Mouse (Mus musculus) MEL (cell line): ENCODE measurements around the gene Ascl2. TPM values are rescaled to one million over a fixed set of nuclear protein-coding genes. Genes with fewer than 3 reads are reported as not detected.
A peak's percentile ranks its signal among the peaks of the same experiment; 100 is the strongest.

ENCODE experiments used
- DNase-seq: peaks from one replicate; pipeline ENCODE4 v3.0.0; 2011; ENCODE audit warnings: low read depth, low spot score
- H3K27ac ChIP-seq: 2 replicates; pipeline ENCODE4 v1.5.1; 2012; ENCODE audit warnings: low read depth, mild to moderate bottlenecking, control low read depth, low read length, moderate library complexity; ENCODE audit not compliant: control insufficient read depth
- H3K27me3 ChIP-seq, 2 experiments: fragments of 150-350 bp in 1 of 2; sonication (generic) in 1 of 2; 2 replicates each; pipeline ENCODE4 v1.6.1; 2012; ENCODE audit warnings: low read length in 2 of 2, mild to moderate bottlenecking in 2 of 2, improper control_type of control experiment in 1 of 2, moderate library complexity in 1 of 2; ENCODE audit not compliant: insufficient read depth in 2 of 2, control insufficient read depth in 1 of 2
- H3K36me3 ChIP-seq, 2 experiments: 2 replicates each; pipeline ENCODE4 v1.6.1; 2012 to 2014; ENCODE audit warnings: low read length in 2 of 2, improper control_type of control experiment in 1 of 2, inconsistent platforms in 1 of 2, mild to moderate bottlenecking in 1 of 2; ENCODE audit not compliant: insufficient read depth in 2 of 2, control insufficient read depth in 1 of 2
- H3K4me1 ChIP-seq, 2 experiments: fragments of 150-350 bp in 1 of 2; sonication (generic) in 1 of 2; 2 replicates each; pipeline ENCODE4 v1.6.1; 2012; ENCODE audit warnings: low read length in 2 of 2, improper control_type of control experiment in 1 of 2, mild to moderate bottlenecking in 1 of 2; ENCODE audit not compliant: insufficient read depth in 2 of 2, control insufficient read depth in 1 of 2
- H3K4me3 ChIP-seq, 2 experiments: fragments of 150-350 bp in 1 of 2; sonication (generic) in 1 of 2; 2 replicates each; pipeline ENCODE4 v1.5.1; 2012; ENCODE audit warnings: low read depth in 2 of 2, low read length in 2 of 2, mild to moderate bottlenecking in 2 of 2, moderate library complexity in 2 of 2, control low read depth in 1 of 2, improper control_type of control experiment in 1 of 2; ENCODE audit not compliant: control insufficient read depth in 1 of 2, insufficient read depth in 1 of 2
- H3K79me2 ChIP-seq: 2 replicates; pipeline ENCODE4 v1.6.1; 2012; ENCODE audit warnings: mild to moderate bottlenecking, low read length, moderate library complexity; ENCODE audit not compliant: control insufficient read depth, poor library complexity, insufficient read depth
- H3K9ac ChIP-seq: 2 replicates; pipeline ENCODE4 v1.6.1; 2012; ENCODE audit warnings: low read depth, mild to moderate bottlenecking, control low read depth, low read length, moderate library complexity; ENCODE audit not compliant: control insufficient read depth, poor library complexity, severe bottlenecking
- H3K9me3 ChIP-seq: fragments of 150-350 bp; sonication (generic); replicated peaks from 2 replicates; pipeline ENCODE4 v1.6.1; 2012; ENCODE audit warnings: mild to moderate bottlenecking, low read length, improper control_type of control experiment, moderate library complexity; ENCODE audit not compliant: insufficient read depth
- BHLHE40 ChIP-seq: IDR thresholded peaks from 2 replicates; pipeline ENCODE4 v1.6.1; 2012; ENCODE audit warnings: low read depth, mild to moderate bottlenecking, inconsistent platforms, low read length, improper control_type of control experiment, borderline replicate concordance
- CHD1 ChIP-seq: IDR thresholded peaks from 2 replicates; pipeline ENCODE4 v1.6.1; 2012; ENCODE audit warnings: low read depth, mild to moderate bottlenecking, inconsistent platforms, low read length, improper control_type of control experiment
- CHD2 ChIP-seq: IDR thresholded peaks from 2 replicates; pipeline ENCODE4 v1.6.1; 2011; ENCODE audit warnings: low read length, improper control_type of control experiment
- ELF1 ChIP-seq: IDR thresholded peaks from 2 replicates; pipeline ENCODE4 v1.6.1; 2014; ENCODE audit warnings: low read depth, mild to moderate bottlenecking, inconsistent platforms, low read length, improper control_type of control experiment, moderate library complexity
- ETS1 ChIP-seq: IDR thresholded peaks from 2 replicates; pipeline ENCODE4 v1.6.1; 2012; ENCODE audit warnings: low read depth, mild to moderate bottlenecking, inconsistent platforms, low read length, improper control_type of control experiment, moderate library complexity
- MAFK ChIP-seq: IDR thresholded peaks from 2 replicates; pipeline ENCODE4 v1.6.1; 2011; ENCODE audit warnings: low read depth, mild to moderate bottlenecking, low read length, improper control_type of control experiment, borderline replicate concordance
- MAX ChIP-seq: IDR thresholded peaks from 2 replicates; pipeline ENCODE4 v1.6.1; 2011; ENCODE audit warnings: low read length, improper control_type of control experiment
- MAZ ChIP-seq: IDR thresholded peaks from 2 replicates; pipeline ENCODE4 v1.6.1; 2012; ENCODE audit warnings: low read depth, mild to moderate bottlenecking, inconsistent platforms, low read length, improper control_type of control experiment
- MEF2A ChIP-seq: IDR thresholded peaks from 2 replicates; pipeline ENCODE4 v1.6.1; 2014; ENCODE audit warnings: low read depth, mild to moderate bottlenecking, inconsistent platforms, low read length, improper control_type of control experiment; ENCODE audit not compliant: poor library complexity, insufficient replicate concordance, severe bottlenecking; ENCODE audit errors: extremely low read depth
- MXI1 ChIP-seq: IDR thresholded peaks from 2 replicates; pipeline ENCODE4 v1.6.1; 2011; ENCODE audit warnings: mild to moderate bottlenecking, low read depth, low read length, improper control_type of control experiment
- NELFE ChIP-seq: IDR thresholded peaks from 2 replicates; pipeline ENCODE4 v1.6.1; 2011; ENCODE audit warnings: low read depth, low read length, improper control_type of control experiment
- NRF1 ChIP-seq: IDR thresholded peaks from 2 replicates; pipeline ENCODE4 v1.6.1; 2014; ENCODE audit warnings: low read depth, mild to moderate bottlenecking, inconsistent platforms, low read length, improper control_type of control experiment, moderate library complexity; ENCODE audit not compliant: poor library complexity, insufficient read depth, severe bottlenecking
- POLR2A ChIP-seq, 2 experiments: IDR thresholded peaks; 2 replicates each; pipeline ENCODE4 v1.6.1; 2011 to 2012; ENCODE audit warnings: low read length in 2 of 2, mild to moderate bottlenecking in 2 of 2, control low read depth in 1 of 2, improper control_type of control experiment in 1 of 2, low read depth in 1 of 2, moderate library complexity in 1 of 2; ENCODE audit not compliant: control insufficient read depth in 1 of 2, insufficient read depth in 1 of 2, poor library complexity in 1 of 2
- POLR2AphosphoS2 ChIP-seq: IDR thresholded peaks from 2 replicates; pipeline ENCODE4 v1.6.1; 2011; ENCODE audit warnings: low read length, improper control_type of control experiment
- POLR2AphosphoS5 ChIP-seq: IDR thresholded peaks from 2 replicates; pipeline ENCODE4 v1.6.1; 2012; ENCODE audit warnings: low read depth, borderline replicate concordance, mild to moderate bottlenecking, inconsistent platforms, low read length, moderate library complexity, mixed read lengths
- RAD21 ChIP-seq: IDR thresholded peaks from 2 replicates; pipeline ENCODE4 v1.6.1; 2011; ENCODE audit warnings: mild to moderate bottlenecking, low read depth, low read length, improper control_type of control experiment
- RCOR1 ChIP-seq: IDR thresholded peaks from 2 replicates; pipeline ENCODE4 v1.6.1; 2012; ENCODE audit warnings: low read depth, mild to moderate bottlenecking, inconsistent platforms, low read length, improper control_type of control experiment
- SIN3A ChIP-seq: IDR thresholded peaks from 2 replicates; pipeline ENCODE4 v1.6.1; 2012; ENCODE audit warnings: low read length, improper control_type of control experiment, inconsistent platforms
- SMC3 ChIP-seq: IDR thresholded peaks from 2 replicates; pipeline ENCODE4 v1.6.1; 2011; ENCODE audit warnings: low read depth, low read length, improper control_type of control experiment
- TBP ChIP-seq: IDR thresholded peaks from 2 replicates; pipeline ENCODE4 v1.8.0; 2011; ENCODE audit warnings: low read depth, low read length, improper control_type of control experiment
- TCF12 ChIP-seq: IDR thresholded peaks from 2 replicates; pipeline ENCODE4 v1.6.1; 2014; ENCODE audit warnings: low read depth, mild to moderate bottlenecking, inconsistent platforms, low read length, improper control_type of control experiment, moderate library complexity
- UBTF ChIP-seq: IDR thresholded peaks from 2 replicates; pipeline ENCODE4 v1.6.1; 2012; ENCODE audit warnings: low read depth, mild to moderate bottlenecking, inconsistent platforms, low read length, improper control_type of control experiment, moderate library complexity, borderline replicate concordance; ENCODE audit not compliant: insufficient read depth
- USF1 ChIP-seq: IDR thresholded peaks from 2 replicates; pipeline ENCODE4 v1.6.1; 2014; ENCODE audit warnings: low read depth, mild to moderate bottlenecking, inconsistent platforms, low read length, improper control_type of control experiment, moderate library complexity
- ZC3H11A ChIP-seq: IDR thresholded peaks from 2 replicates; pipeline ENCODE4 v1.6.1; 2012; ENCODE audit warnings: low read depth, mild to moderate bottlenecking, inconsistent platforms, low read length, improper control_type of control experiment
- ZKSCAN1 ChIP-seq: IDR thresholded peaks from 2 replicates; pipeline ENCODE4 v1.6.1; 2012; ENCODE audit warnings: low read depth, mild to moderate bottlenecking, inconsistent platforms, low read length, improper control_type of control experiment, moderate library complexity
- ZMIZ1 ChIP-seq: IDR thresholded peaks from 2 replicates; pipeline ENCODE4 v1.6.1; 2012; ENCODE audit warnings: low read depth, mild to moderate bottlenecking, inconsistent platforms, low read length, improper control_type of control experiment, moderate library complexity
- ZNF384 ChIP-seq: IDR thresholded peaks from 2 replicates; pipeline ENCODE4 v1.6.1; 2012; ENCODE audit warnings: low read depth, mild to moderate bottlenecking, inconsistent platforms, low read length, improper control_type of control experiment
- polyA plus RNA-seq, 2 experiments: library from polyadenylated mRNA; stranded (reverse) in 1 of 2; unstranded in 1 of 2; fragments of >175 nt in 1 of 2; fragments of >200 nt in 1 of 2; gene quantifications; 2 replicates each; pipeline versions ENCODE4 v1.2.1 to v1.2.4; 2012; ENCODE audit warnings: low replicate concordance in 2 of 2, low read depth in 1 of 2; ENCODE audit not compliant: insufficient read length in 2 of 2, insufficient read depth in 1 of 2, missing spikeins in 1 of 2
- total RNA-seq: library from RNA; depleted of rRNA; stranded (reverse); fragments of 300-350 nt; gene quantifications from 2 replicates; pipeline ENCODE4 v1.2.3, GENCODE M21; 2012

The Ascl2 gene
- total and polyA plus RNA-seq, 3 experiments, result not detected

GRCm38 (mm10) chr7:143006756-143007598 lies 37.9 kb upstream of the Ascl2 start:
- Histone ChIP-seq H3K27ac (peak overlapping the region; percentile 100), H3K9ac (peak overlapping the region; percentile 88), H3K36me3 (peaks cover 3 to 49% of the 10 kb centered on the region in 2 experiments), H3K4me1 (peaks cover 13 to 59% of the 10 kb centered on the region in 2 experiments), H3K79me2 (peaks cover 35% of the 10 kb centered on the region), H3K4me3 (peak overlapping the region; percentile 71 to 77), H3K9me3 (no peaks in the 10 kb centered on the region), H3K27me3 (no peaks in the 10 kb centered on the region)
- TF ChIP-seq MEF2A, result no peak
- no peak for TF ChIP-seq ZC3H11A
- peak; percentile 23; the same call in 1 of the 2 replicates for TF ChIP-seq TBP
- no peak for TF ChIP-seq SIN3A
- peak; percentile 55 for TF ChIP-seq MAX
- no peak for TF ChIP-seq NRF1
- no peak for TF ChIP-seq ELF1
- TF ChIP-seq MXI1, result 0 out of 2 replicates have a peak, but pooled peaks have one; percentile 19
- TF ChIP-seq CHD1, result peak; percentile 97
- TF ChIP-seq MAFK, result no peak
- no peak for TF ChIP-seq POLR2AphosphoS2
- TF ChIP-seq ZNF384, result peak; percentile 70
- TF ChIP-seq ZMIZ1, result 0 out of 2 replicates have a peak, but pooled peaks have one; percentile 1
- TF ChIP-seq TCF12, result no peak
- no peak for TF ChIP-seq SMC3
- TF ChIP-seq ETS1, result no peak
- no peak for TF ChIP-seq UBTF
- DNase-seq, result peak; percentile 51

GRCm38 (mm10) chr7:143006097-143006755 lies 37.2 kb upstream of the Ascl2 start:
- Histone ChIP-seq H3K9me3 (no peaks in the 10 kb centered on the region), H3K27me3 (no peaks in the 10 kb centered on the region), H3K79me2 (peaks cover 35% of the 10 kb centered on the region), H3K36me3 (peaks cover 3 to 52% of the 10 kb centered on the region in 2 experiments), H3K4me3 (peak overlapping the region; percentile 71 to 77), H3K4me1 (peaks cover 14 to 64% of the 10 kb centered on the region in 2 experiments), H3K27ac (peak overlapping the region; percentile 100), H3K9ac (peak overlapping the region; percentile 88)
- DNase-seq, result peak; percentile 90
- TF ChIP-seq ZKSCAN1 (no peak), MXI1 (peak; percentile 52), ZC3H11A (no peak), TBP (peak; percentile 88), TCF12 (peak; percentile 97), POLR2A (IDR thresholded peaks at IDR 0.05; ENCODE audit: control insufficient read depth in 1 of 2, insufficient read depth in 1 of 2, low read depth in 1 of 2, low read length in 2 of 2, poor library complexity in 1 of 2) (peak in 1 of 2 experiments; percentile 73; a peak in 2 of 4 replicates), ZNF384 (no peak), MAZ (peak; percentile 90; the same call in 1 of the 2 replicates), NELFE (peak; percentile 54), CHD2 (peak; percentile 36), RAD21 (no peak), USF1 (peak; percentile 53; the same call in 1 of the 2 replicates), POLR2AphosphoS5 (no peak), UBTF (no peak), MAX (no peak), BHLHE40 (peak; percentile 60; the same call in 1 of the 2 replicates), MEF2A (no peak), RCOR1 (0 out of 2 replicates have a peak, but pooled peaks have one; percentile 48)
